Mouse (Mus musculus): ENCODE measurements around the gene Gm765. TPM values are rescaled to one million over a fixed set of nuclear protein-coding genes. Genes with fewer than 3 reads are reported as not detected.

The Gm765 gene
- total RNA-seq, 2 experiments from 2014 or later, result 0.16 TPM; not detected in 1

GRCm38 (mm10) chr6:98221970-98222369 is 120.6 kb downstream of the Gm765 start:
- DNase-seq (ENCODE audit: low spot score in 2 of 2), result no peak

GRCm38 (mm10) chr6:98212225-98212624 is 130.3 kb downstream of the Gm765 start:
- DNase-seq (ENCODE audit: low spot score in 2 of 2), result no peak

GRCm38 (mm10) chr6:98210237-98210636 is 132.3 kb downstream of the Gm765 start:
- DNase-seq (ENCODE audit: low spot score in 2 of 2), result no peak

GRCm38 (mm10) chr6:98208051-98208450 is 134.5 kb downstream of the Gm765 start:
- no peak for DNase-seq (ENCODE audit: low spot score in 2 of 2)

GRCm38 (mm10) chr6:98198706-98199105 is 143.8 kb downstream of the Gm765 start:
- DNase-seq (ENCODE audit: low spot score in 2 of 2), result peak in 1 of 2 experiments; percentile 5

GRCm38 (mm10) chr6:98190745-98191442 is 151.7 kb downstream of the Gm765 start:
- no peak for DNase-seq (ENCODE audit: low spot score in 2 of 2)

All from adrenal gland, adult 18-20 months (tissue).